Comparison of ENCODE assay signal across 27 mouse cellular contexts in genomic region chr16:34305586-34305985, GRCm38 (mm10).
DNase-seq lines count a peak whose midpoint lies in the region; ATAC-seq and TF ChIP-seq lines count a peak whose summit lies in the region.
"Had no signal": no experiment of that assay in that cellular context is flagged by ENCODE, and none has a peak within 500 bp of the region (broad histone marks: within the 10 kb centered on the region; RNA-seq: fewer than 3 reads in every experiment).

No protein-coding gene starts in this region.

- WGBS in hindbrain, postnatal 0 days, result 53% methylated on average over 4 of the region's 4 CpGs
- WGBS in hindbrain, embryonic 10.5 days, result 72% methylated on average over 4 of the region's 4 CpGs
- WGBS in midbrain, postnatal 0 days, result 66% methylated on average over 4 of the region's 4 CpGs
- WGBS in midbrain, embryonic 10.5 days, result 84% methylated on average over 4 of the region's 4 CpGs

- TF ChIP-seq CTCF in hindbrain, postnatal 0 days (IDR thresholded peaks at IDR 0.05; ENCODE audit: low read depth), result no peak
- no peak for TF ChIP-seq CTCF in midbrain, postnatal 0 days (IDR thresholded peaks at IDR 0.05)

- H3K9me3 ChIP-seq in hindbrain, postnatal 0 days (ENCODE audit: low read length), result no peaks in the 10 kb centered on the region
- no peaks in the 10 kb centered on the region for H3K9me3 ChIP-seq in hindbrain, embryonic 10.5 days
- no peaks in the 10 kb centered on the region for H3K9me3 ChIP-seq in midbrain, postnatal 0 days (ENCODE audit: low read length)
- H3K9me3 ChIP-seq in midbrain, embryonic 10.5 days (replicated peaks), result no peaks in the 10 kb centered on the region
- H3K9me3 ChIP-seq: heart, embryonic 13.5 days; limb, embryonic 13.5 days; lung, embryonic 15.5 days; midbrain, embryonic 13.5 days; neural tube, embryonic 13.5 days; stomach, embryonic 15.5 days had no signal

- no peaks in the 10 kb centered on the region; the same call in 1 of the 2 replicates for H3K4me1 ChIP-seq in hindbrain, postnatal 0 days (ENCODE audit: insufficient read depth, low read length)
- peaks cover 11% of the 10 kb centered on the region; the same call in 1 of the 2 replicates for H3K4me1 ChIP-seq in hindbrain, embryonic 10.5 days (replicated peaks)
- no peaks in the 10 kb centered on the region for H3K4me1 ChIP-seq in midbrain, postnatal 0 days (ENCODE audit: insufficient read depth, low read length)
- no peaks in the 10 kb centered on the region for H3K4me1 ChIP-seq in midbrain, embryonic 10.5 days
- H3K4me1 ChIP-seq: limb, embryonic 13.5 days; lung, embryonic 15.5 days; midbrain, embryonic 13.5 days; stomach, embryonic 15.5 days had no signal

- H3K4me3 ChIP-seq in hindbrain, postnatal 0 days (ENCODE audit: low read length), result no peak overlapping the region
- no peak overlapping the region for H3K4me3 ChIP-seq in hindbrain, embryonic 10.5 days
- H3K4me3 ChIP-seq in midbrain, postnatal 0 days (ENCODE audit: low read depth, low read length), result no peak overlapping the region
- H3K4me3 ChIP-seq in midbrain, embryonic 10.5 days, result no peak overlapping the region
- H3K4me3 ChIP-seq: heart, adult 2 months; heart, embryonic 13.5 days; left cerebral cortex, adult 2 months; limb, embryonic 13.5 days; lung, embryonic 15.5 days; midbrain, embryonic 13.5 days; myocyte; neural tube, embryonic 13.5 days; stomach, embryonic 15.5 days had no signal

- 0 out of 2 replicates have a peak, but pooled peaks have one; percentile 41 for ATAC-seq in hindbrain, postnatal 0 days
- ATAC-seq in midbrain, postnatal 0 days (ENCODE audit: low FRiP score), result no peak
- ATAC-seq: forebrain, embryonic 14.5 days; intestine, postnatal 0 days; midbrain, embryonic 13.5 days had no signal

- DNase-seq in heart, adult 11 months, result peak; percentile 75
- no peak for DNase-seq in heart, postnatal 14 days
- DNase-seq in hindbrain, postnatal 0 days (ENCODE audit: low spot score), result peak; percentile 50
- no peak for DNase-seq in hindbrain, embryonic 10.5 days (ENCODE audit: low spot score)
- peak; percentile 62 for DNase-seq in midbrain, postnatal 0 days (ENCODE audit: low spot score)
- no peak for DNase-seq in midbrain, embryonic 10.5 days (ENCODE audit: low spot score)
- no peak for DNase-seq in neural tube, embryonic 10.5 days (ENCODE audit: extremely low spot score, low spot score)
- DNase-seq: adrenal gland, postnatal 25 days; cerebellum, adult 11-12 months; cerebellum, adult 9-11 months; gastrocnemius, postnatal 14 days; heart, adult 2 months; heart, postnatal 10 days; kidney, adult 9 months; kidney, postnatal 10 days; right cerebral cortex, postnatal 25 days had no signal

- H3K4me2 ChIP-seq in hindbrain, postnatal 0 days (ENCODE audit: low read depth, low read length), result no peak overlapping the region
- H3K4me2 ChIP-seq in midbrain, postnatal 0 days (ENCODE audit: low read depth, low read length, poor library complexity, severe bottlenecking), result no peak overlapping the region
- H3K4me2 ChIP-seq: heart, embryonic 13.5 days; limb, embryonic 13.5 days; liver, embryonic 11.5 days; lung, embryonic 15.5 days; midbrain, embryonic 13.5 days; neural tube, embryonic 13.5 days; stomach, embryonic 15.5 days had no signal

- intact Hi-C loops in heart, postnatal 14 days (cut with DNase I), result loop anchor here (2.0 to 5.0 kb wide), 3 partner anchors 225 to 397 kb away; no protein-coding TSS in a partner anchor

- H3K27me3 ChIP-seq in hindbrain, postnatal 0 days (ENCODE audit: insufficient read depth, low read length), result no peaks in the 10 kb centered on the region
- no peaks in the 10 kb centered on the region for H3K27me3 ChIP-seq in hindbrain, embryonic 10.5 days (ENCODE audit: insufficient read depth, poor library complexity, severe bottlenecking)
- no peaks in the 10 kb centered on the region for H3K27me3 ChIP-seq in midbrain, postnatal 0 days (ENCODE audit: insufficient read depth, low read length)
- H3K27me3 ChIP-seq in midbrain, embryonic 10.5 days (ENCODE audit: low read depth, poor library complexity, severe bottlenecking), result no peaks in the 10 kb centered on the region
- H3K27me3 ChIP-seq: heart, embryonic 13.5 days; limb, embryonic 13.5 days; lung, embryonic 15.5 days; midbrain, embryonic 13.5 days; stomach, embryonic 15.5 days had no signal

- H3K9ac ChIP-seq in hindbrain, postnatal 0 days (replicated peaks; ENCODE audit: low read length), result no peak overlapping the region
- no peak overlapping the region for H3K9ac ChIP-seq in midbrain, postnatal 0 days (replicated peaks; ENCODE audit: low read length, poor library complexity, severe bottlenecking)
- H3K9ac ChIP-seq: heart, embryonic 13.5 days; limb, embryonic 13.5 days; lung, embryonic 15.5 days; midbrain, embryonic 13.5 days; neural tube, embryonic 13.5 days; stomach, embryonic 15.5 days had no signal

- no peaks in the 10 kb centered on the region; the same call in 1 of the 2 replicates for H3K36me3 ChIP-seq in hindbrain, postnatal 0 days (ENCODE audit: insufficient read depth, low read length)
- peaks cover 60% of the 10 kb centered on the region for H3K36me3 ChIP-seq in hindbrain, embryonic 10.5 days
- H3K36me3 ChIP-seq in midbrain, postnatal 0 days (ENCODE audit: insufficient read depth, low read length), result peaks cover 29% of the 10 kb centered on the region
- peaks cover 46% of the 10 kb centered on the region for H3K36me3 ChIP-seq in midbrain, embryonic 10.5 days
- H3K36me3 ChIP-seq: heart, embryonic 13.5 days; lung, embryonic 15.5 days had no signal

- no peak overlapping the region for H3K27ac ChIP-seq in hindbrain, postnatal 0 days
- H3K27ac ChIP-seq in hindbrain, embryonic 10.5 days, result no peak overlapping the region
- no peak overlapping the region for H3K27ac ChIP-seq in midbrain, postnatal 0 days (ENCODE audit: low read depth, low read length)
- H3K27ac ChIP-seq in midbrain, embryonic 10.5 days (replicated peaks), result no peak overlapping the region
- H3K27ac ChIP-seq: heart, adult 2 months; heart, embryonic 13.5 days; left cerebral cortex, adult 2 months; limb, embryonic 13.5 days; lung, embryonic 15.5 days; midbrain, embryonic 13.5 days; neural tube, embryonic 13.5 days; stomach, embryonic 15.5 days had no signal

Comparison
In these comparisons a context has a peak if more than half of its experiments do, and no peak if none do; other contexts are left out.
1. DNase-seq: peak in heart, adult 11 months (single experiment), hindbrain, postnatal 0 days (single experiment) and midbrain, postnatal 0 days (single experiment); none in heart, postnatal 14 days (0 of 2), hindbrain, embryonic 10.5 days (single experiment), midbrain, embryonic 10.5 days (single experiment) and neural tube, embryonic 10.5 days (single experiment).